Mouse (Mus musculus): ENCODE measurements around the gene Cpxm2. TPM values are rescaled to one million over a fixed set of nuclear protein-coding genes. Genes with fewer than 3 reads are reported as not detected.

Gene Cpxm2
- polyA plus RNA-seq, 1 experiment from 2014 or later = 4.1 TPM

- Histone ChIP-seq H3K9ac (replicated peaks) (no peak overlapping the region), H3K36me3 (no peaks in the 10 kb centered on the region), H3K4me1 (replicated peaks) (no peaks in the 10 kb centered on the region), H3K27ac (no peak overlapping the region), H3K4me3 (replicated peaks) (no peak overlapping the region), H3K27me3 (no peaks in the 10 kb centered on the region), H3K4me2 (no peak overlapping the region), H3K9me3 (no peaks in the 10 kb centered on the region; the same call in 1 of the 2 replicates)
- WGBS = 80% methylated on average over 6 of the region's 6 CpGs
- ATAC-seq (ENCODE audit: insufficient number of reproducible peaks, insufficient read depth, low FRiP score, low TSS enrichment, low read depth) = no peak
Observed at GRCm38 (mm10) chr7:132088606-132089005, 65.9 kb downstream of the Cpxm2 start.

- H3K4me1 ChIP-seq (replicated peaks) = no peaks in the 10 kb centered on the region
- H3K9me3 ChIP-seq = no peaks in the 10 kb centered on the region; the same call in 1 of the 2 replicates
- WGBS = 76% methylated on average over 4 of the region's 4 CpGs
- ATAC-seq (ENCODE audit: insufficient number of reproducible peaks, insufficient read depth, low FRiP score, low TSS enrichment, low read depth) = no peak
- no peaks in the 10 kb centered on the region for H3K27me3 ChIP-seq
- H3K4me3 ChIP-seq (replicated peaks) = no peak overlapping the region
- no peak overlapping the region for H3K9ac ChIP-seq (replicated peaks)
- H3K27ac ChIP-seq = no peak overlapping the region
- no peaks in the 10 kb centered on the region for H3K36me3 ChIP-seq
- H3K4me2 ChIP-seq = no peak overlapping the region
Observed at GRCm38 (mm10) chr7:132088181-132088580, 66.4 kb downstream of the Cpxm2 start.

- 61% methylated on average over 1 of the region's 1 CpGs for WGBS
- no peak overlapping the region for H3K9ac ChIP-seq (replicated peaks)
- H3K4me2 ChIP-seq = no peak overlapping the region
- H3K4me1 ChIP-seq (replicated peaks) = peaks cover 2% of the 10 kb centered on the region; the same call in 1 of the 2 replicates
- H3K36me3 ChIP-seq = no peaks in the 10 kb centered on the region
- H3K4me3 ChIP-seq (replicated peaks) = no peak overlapping the region
- H3K9me3 ChIP-seq = no peaks in the 10 kb centered on the region
- no peaks in the 10 kb centered on the region for H3K27me3 ChIP-seq
- H3K27ac ChIP-seq = no peak overlapping the region
- ATAC-seq (ENCODE audit: insufficient number of reproducible peaks, insufficient read depth, low FRiP score, low TSS enrichment, low read depth) = no peak
Observed at GRCm38 (mm10) chr7:132075825-132076224, 78.7 kb downstream of the Cpxm2 start.

- Histone ChIP-seq H3K9me3 (no peaks in the 10 kb centered on the region), H3K9ac (replicated peaks) (no peak overlapping the region), H3K4me3 (replicated peaks) (no peak overlapping the region), H3K4me1 (replicated peaks) (peaks cover 2% of the 10 kb centered on the region; the same call in 1 of the 2 replicates), H3K27me3 (no peaks in the 10 kb centered on the region), H3K36me3 (no peaks in the 10 kb centered on the region), H3K4me2 (no peak overlapping the region), H3K27ac (no peak overlapping the region)
- ATAC-seq (ENCODE audit: insufficient number of reproducible peaks, insufficient read depth, low FRiP score, low TSS enrichment, low read depth) = no peak
- 51% methylated on average over 3 of the region's 3 CpGs for WGBS
Observed at GRCm38 (mm10) chr7:132074503-132074902, 80.0 kb downstream of the Cpxm2 start.

- Histone ChIP-seq H3K27me3 (no peaks in the 10 kb centered on the region), H3K27ac (no peak overlapping the region), H3K4me3 (replicated peaks) (no peak overlapping the region), H3K4me1 (replicated peaks) (peaks cover 2% of the 10 kb centered on the region; the same call in 1 of the 2 replicates), H3K36me3 (no peaks in the 10 kb centered on the region), H3K9me3 (no peaks in the 10 kb centered on the region), H3K4me2 (no peak overlapping the region), H3K9ac (replicated peaks) (no peak overlapping the region)
- 85% methylated on average over 6 of the region's 6 CpGs for WGBS
- no peak for ATAC-seq (ENCODE audit: insufficient number of reproducible peaks, insufficient read depth, low FRiP score, low TSS enrichment, low read depth)
Observed at GRCm38 (mm10) chr7:132070877-132071625, 83.5 kb downstream of the Cpxm2 start.

GRCm38 (mm10) chr7:132067951-132068350, 86.6 kb downstream of the Cpxm2 start:
- H3K4me1 ChIP-seq (replicated peaks) = no peaks in the 10 kb centered on the region; the same call in 1 of the 2 replicates
- no peak overlapping the region for H3K9ac ChIP-seq (replicated peaks)
- no peak overlapping the region for H3K4me2 ChIP-seq
- H3K27me3 ChIP-seq = no peaks in the 10 kb centered on the region
- ATAC-seq (ENCODE audit: insufficient number of reproducible peaks, insufficient read depth, low FRiP score, low TSS enrichment, low read depth) = no peak
- no peak overlapping the region for H3K4me3 ChIP-seq (replicated peaks)
- H3K9me3 ChIP-seq = no peaks in the 10 kb centered on the region
- 83% methylated on average over 5 of the region's 5 CpGs for WGBS
- H3K27ac ChIP-seq = no peak overlapping the region
- no peaks in the 10 kb centered on the region for H3K36me3 ChIP-seq

GRCm38 (mm10) chr7:132067511-132067910, 87.0 kb downstream of the Cpxm2 start:
- H3K27ac ChIP-seq = no peak overlapping the region
- H3K4me2 ChIP-seq = no peak overlapping the region
- H3K27me3 ChIP-seq = no peaks in the 10 kb centered on the region
- no peaks in the 10 kb centered on the region for H3K9me3 ChIP-seq
- no peaks in the 10 kb centered on the region; the same call in 1 of the 2 replicates for H3K4me1 ChIP-seq (replicated peaks)
- ATAC-seq (ENCODE audit: insufficient number of reproducible peaks, insufficient read depth, low FRiP score, low TSS enrichment, low read depth) = no peak
- no peak overlapping the region for H3K9ac ChIP-seq (replicated peaks)
- no peaks in the 10 kb centered on the region for H3K36me3 ChIP-seq
- WGBS = 92% methylated on average over 5 of the region's 5 CpGs
- H3K4me3 ChIP-seq (replicated peaks) = no peak overlapping the region

GRCm38 (mm10) chr7:132060116-132060515, 94.4 kb downstream of the Cpxm2 start:
- H3K27me3 ChIP-seq = no peaks in the 10 kb centered on the region
- H3K27ac ChIP-seq = no peak overlapping the region
- WGBS = 78% methylated on average over 7 of the region's 7 CpGs
- ATAC-seq (ENCODE audit: insufficient number of reproducible peaks, insufficient read depth, low FRiP score, low TSS enrichment, low read depth) = no peak
- H3K4me3 ChIP-seq (replicated peaks) = no peak overlapping the region
- H3K9me3 ChIP-seq = no peaks in the 10 kb centered on the region
- H3K4me1 ChIP-seq (replicated peaks) = peaks cover 8% of the 10 kb centered on the region; the same call in 1 of the 2 replicates
- no peaks in the 10 kb centered on the region for H3K36me3 ChIP-seq
- no peak overlapping the region for H3K9ac ChIP-seq (replicated peaks)
- no peak overlapping the region for H3K4me2 ChIP-seq

GRCm38 (mm10) chr7:132056565-132056964, 98.0 kb downstream of the Cpxm2 start:
- no peak for ATAC-seq (ENCODE audit: insufficient number of reproducible peaks, insufficient read depth, low FRiP score, low TSS enrichment, low read depth)
- 41% methylated on average over 7 of the region's 7 CpGs for WGBS
- H3K9me3 ChIP-seq = no peaks in the 10 kb centered on the region

GRCm38 (mm10) chr7:132046662-132047061, 107.9 kb downstream of the Cpxm2 start:
- Histone ChIP-seq H3K9ac (replicated peaks) (no peak overlapping the region), H3K4me1 (replicated peaks) (peaks cover 14% of the 10 kb centered on the region; the same call in 1 of the 2 replicates), H3K27ac (no peak overlapping the region), H3K9me3 (no peaks in the 10 kb centered on the region), H3K4me3 (replicated peaks) (no peak overlapping the region), H3K36me3 (no peaks in the 10 kb centered on the region), H3K4me2 (no peak overlapping the region), H3K27me3 (peaks cover 3% of the 10 kb centered on the region; the same call in 1 of the 2 replicates)
- 55% methylated on average over 4 of the region's 4 CpGs for WGBS
- ATAC-seq (ENCODE audit: insufficient number of reproducible peaks, insufficient read depth, low FRiP score, low TSS enrichment, low read depth) = no peak

More at GRCm38 (mm10) chr7:132056565-132056964, 98.0 kb downstream of the Cpxm2 start:
- Histone ChIP-seq H3K27ac (no peak overlapping the region), H3K4me1 (replicated peaks) (peaks cover 8% of the 10 kb centered on the region; the same call in 1 of the 2 replicates), H3K27me3 (no peaks in the 10 kb centered on the region), H3K4me2 (no peak overlapping the region), H3K9ac (replicated peaks) (no peak overlapping the region), H3K36me3 (no peaks in the 10 kb centered on the region), H3K4me3 (replicated peaks) (no peak overlapping the region)

- WGBS = 47% methylated on average over 6 of the region's 6 CpGs
- H3K27ac ChIP-seq = no peak overlapping the region
- no peaks in the 10 kb centered on the region for H3K36me3 ChIP-seq
- H3K9me3 ChIP-seq = no peaks in the 10 kb centered on the region
- no peaks in the 10 kb centered on the region; the same call in 1 of the 2 replicates for H3K27me3 ChIP-seq
- peaks cover 19% of the 10 kb centered on the region for H3K4me1 ChIP-seq (replicated peaks)
- H3K4me2 ChIP-seq = no peak overlapping the region
- H3K4me3 ChIP-seq (replicated peaks) = no peak overlapping the region
- ATAC-seq (ENCODE audit: insufficient number of reproducible peaks, insufficient read depth, low FRiP score, low TSS enrichment, low read depth) = no peak
- H3K9ac ChIP-seq (replicated peaks) = no peak overlapping the region
Observed at GRCm38 (mm10) chr7:132031940-132032531, 122.5 kb downstream of the Cpxm2 start.
